Mouse (Mus musculus): Measurements from ENCODE around the gene Cdkn2aipnl. TPM values are rescaled to one million over a fixed set of nuclear protein-coding genes. Genes with fewer than 3 reads are reported as not detected.

Cdkn2aipnl gene
- polyA plus RNA-seq, 1 experiment = 22.7 TPM

GRCm38 (mm10) chr11:51926385-51926784 lies 41.1 kb upstream of the Cdkn2aipnl start:
- Histone ChIP-seq H3K27ac (ENCODE audit: insufficient read depth, low read length) (no peak overlapping the region), H3K27me3 (ENCODE audit: control insufficient read depth, insufficient read depth, low read length) (no peaks in the 10 kb centered on the region), H3K4me3 (ENCODE audit: extremely low read depth, insufficient read depth, insufficient read length) (no peak overlapping the region), H3K4me1 (ENCODE audit: control insufficient read depth, insufficient read depth, insufficient read length) (peaks cover 13% of the 10 kb centered on the region; the same call in 1 of the 2 replicates), H3K36me3 (ENCODE audit: control insufficient read depth, insufficient read depth, low read length) (no peaks in the 10 kb centered on the region)
- WGBS = 59% methylated on average over 1 of the region's 1 CpGs
- no peak for DNase-seq (ENCODE audit: low read depth in 1 of 2, low spot score in 2 of 2)
- TF ChIP-seq POLR2A (IDR thresholded peaks at IDR 0.05; ENCODE audit: low read depth, low read length) = no peak
- TF ChIP-seq CTCF (IDR thresholded peaks at IDR 0.05; ENCODE audit: extremely low read depth, insufficient read depth, insufficient read length, insufficient replicate concordance) = no peak

DNA sequence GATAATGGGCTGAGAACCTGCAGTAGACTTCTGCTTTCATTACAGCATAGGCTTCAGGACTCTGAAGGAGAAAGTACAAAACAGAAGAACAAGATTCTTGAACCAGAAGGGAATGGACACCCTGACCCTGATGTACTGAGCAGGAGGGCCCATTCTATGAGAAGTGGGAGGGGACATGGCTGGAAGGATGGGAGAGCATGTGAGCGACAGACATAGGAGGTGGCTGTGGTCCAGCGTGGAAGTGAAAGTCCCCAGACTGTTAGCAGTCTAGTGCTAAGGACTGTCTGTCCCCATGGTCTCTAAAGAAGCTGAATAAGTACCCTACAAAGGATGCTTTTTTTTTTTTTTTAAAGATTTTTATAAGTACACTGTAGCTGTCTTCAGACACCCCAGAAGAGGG lies 40.4 kb upstream of the Cdkn2aipnl start:
- TF ChIP-seq POLR2A (IDR thresholded peaks at IDR 0.05; ENCODE audit: low read depth, low read length) = no peak
- TF ChIP-seq CTCF (IDR thresholded peaks at IDR 0.05; ENCODE audit: extremely low read depth, insufficient read depth, insufficient read length, insufficient replicate concordance) = no peak
- Histone ChIP-seq H3K36me3 (ENCODE audit: control insufficient read depth, insufficient read depth, low read length) (no peaks in the 10 kb centered on the region), H3K27ac (ENCODE audit: insufficient read depth, low read length) (no peak overlapping the region), H3K4me1 (ENCODE audit: control insufficient read depth, insufficient read depth, insufficient read length) (peaks cover 14% of the 10 kb centered on the region; the same call in 1 of the 2 replicates), H3K27me3 (ENCODE audit: control insufficient read depth, insufficient read depth, low read length) (no peaks in the 10 kb centered on the region), H3K4me3 (ENCODE audit: extremely low read depth, insufficient read depth, insufficient read length) (no peak overlapping the region)
- DNase-seq (ENCODE audit: low read depth in 1 of 2, low spot score in 2 of 2) = no peak
- WGBS = 31% methylated on average over 2 of the region's 2 CpGs

GRCm38 (mm10) chr11:51931138-51931537 lies 36.3 kb upstream of the Cdkn2aipnl start:
- Histone ChIP-seq H3K27ac (ENCODE audit: insufficient read depth, low read length) (peak overlapping the region; percentile 79), H3K4me3 (ENCODE audit: extremely low read depth, insufficient read depth, insufficient read length) (no peak overlapping the region), H3K4me1 (ENCODE audit: control insufficient read depth, insufficient read depth, insufficient read length) (peaks cover 29% of the 10 kb centered on the region), H3K36me3 (ENCODE audit: control insufficient read depth, insufficient read depth, low read length) (no peaks in the 10 kb centered on the region), H3K27me3 (ENCODE audit: control insufficient read depth, insufficient read depth, low read length) (no peaks in the 10 kb centered on the region)
- DNase-seq (ENCODE audit: low read depth in 1 of 2, low spot score in 2 of 2) = peak in 1 of 2 experiments; percentile 34
- WGBS = 51% methylated on average over 1 of the region's 1 CpGs
- TF ChIP-seq CTCF (IDR thresholded peaks at IDR 0.05; ENCODE audit: extremely low read depth, insufficient read depth, insufficient read length, insufficient replicate concordance) (no peak), POLR2A (IDR thresholded peaks at IDR 0.05; ENCODE audit: low read depth, low read length) (no peak)

- no peaks in the 10 kb centered on the region for H3K27me3 ChIP-seq (ENCODE audit: control insufficient read depth, insufficient read depth, low read length)
- TF ChIP-seq POLR2A (IDR thresholded peaks at IDR 0.05; ENCODE audit: low read depth, low read length) = no peak
- TF ChIP-seq CTCF (IDR thresholded peaks at IDR 0.05; ENCODE audit: extremely low read depth, insufficient read depth, insufficient read length, insufficient replicate concordance) = no peak
- peak; percentile 70 to 78 for DNase-seq (ENCODE audit: low read depth in 1 of 2, low spot score in 2 of 2)
- WGBS = 10% methylated on average over 9 of the region's 9 CpGs
- peaks cover 35% of the 10 kb centered on the region for H3K4me1 ChIP-seq (ENCODE audit: control insufficient read depth, insufficient read depth, insufficient read length)
- H3K27ac ChIP-seq (ENCODE audit: insufficient read depth, low read length) = peak overlapping the region; percentile 79
- no peaks in the 10 kb centered on the region for H3K36me3 ChIP-seq (ENCODE audit: control insufficient read depth, insufficient read depth, low read length)
- H3K4me3 ChIP-seq (ENCODE audit: extremely low read depth, insufficient read depth, insufficient read length) = no peak overlapping the region
Measured at GRCm38 (mm10) chr11:51931790-51932189, 35.7 kb upstream of the Cdkn2aipnl start.

- no peak for DNase-seq (ENCODE audit: low read depth in 1 of 2, low spot score in 2 of 2)
- H3K36me3 ChIP-seq (ENCODE audit: control insufficient read depth, insufficient read depth, low read length) = no peaks in the 10 kb centered on the region
- H3K27ac ChIP-seq (ENCODE audit: insufficient read depth, low read length) = no peak overlapping the region
- H3K4me3 ChIP-seq (ENCODE audit: extremely low read depth, insufficient read depth, insufficient read length) = no peak overlapping the region
- 62% methylated on average over 3 of the region's 3 CpGs for WGBS
- H3K4me1 ChIP-seq (ENCODE audit: control insufficient read depth, insufficient read depth, insufficient read length) = peaks cover 47% of the 10 kb centered on the region
- H3K27me3 ChIP-seq (ENCODE audit: control insufficient read depth, insufficient read depth, low read length) = no peaks in the 10 kb centered on the region
- TF ChIP-seq CTCF (IDR thresholded peaks at IDR 0.05; ENCODE audit: extremely low read depth, insufficient read depth, insufficient read length, insufficient replicate concordance) (no peak), POLR2A (IDR thresholded peaks at IDR 0.05; ENCODE audit: low read depth, low read length) (no peak)
Measured at GRCm38 (mm10) chr11:51934230-51934629, 33.2 kb upstream of the Cdkn2aipnl start.

GRCm38 (mm10) chr11:51935636-51936434 lies 31.6 kb upstream of the Cdkn2aipnl start:
- peak overlapping the region; percentile 47 for H3K27ac ChIP-seq (ENCODE audit: insufficient read depth, low read length)
- H3K4me3 ChIP-seq (ENCODE audit: extremely low read depth, insufficient read depth, insufficient read length) = no peak overlapping the region
- peak; percentile 70 to 82 for DNase-seq (ENCODE audit: low read depth in 1 of 2, low spot score in 2 of 2)
- H3K36me3 ChIP-seq (ENCODE audit: control insufficient read depth, insufficient read depth, low read length) = no peaks in the 10 kb centered on the region
- H3K27me3 ChIP-seq (ENCODE audit: control insufficient read depth, insufficient read depth, low read length) = no peaks in the 10 kb centered on the region
- WGBS = 32% methylated on average over 5 of the region's 5 CpGs
- no peak for TF ChIP-seq POLR2A (IDR thresholded peaks at IDR 0.05; ENCODE audit: low read depth, low read length)
- no peak for TF ChIP-seq CTCF (IDR thresholded peaks at IDR 0.05; ENCODE audit: extremely low read depth, insufficient read depth, insufficient read length, insufficient replicate concordance)
- peaks cover 58% of the 10 kb centered on the region for H3K4me1 ChIP-seq (ENCODE audit: control insufficient read depth, insufficient read depth, insufficient read length)

DNA sequence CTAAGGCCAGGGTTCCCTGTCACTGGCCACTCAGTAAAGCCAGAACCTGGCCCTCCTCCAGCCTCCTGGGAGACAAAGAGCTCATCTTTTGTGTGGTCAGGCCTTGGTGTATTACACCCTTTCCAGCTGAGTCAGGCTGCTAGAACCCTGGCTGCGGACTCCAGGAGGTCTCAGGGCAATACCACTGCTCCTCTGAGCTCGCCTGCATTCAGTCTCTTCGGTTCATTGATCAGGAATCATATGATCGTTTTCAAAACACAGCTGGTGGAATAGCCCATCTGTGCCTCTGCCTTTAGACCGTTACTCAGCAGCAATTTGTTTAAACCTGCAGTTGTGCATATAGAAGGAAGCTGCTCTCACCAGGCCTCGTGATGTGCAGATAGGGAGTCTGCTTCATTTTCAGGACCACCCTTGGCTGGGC lies 30.1 kb upstream of the Cdkn2aipnl start:
- no peak overlapping the region for H3K4me3 ChIP-seq (ENCODE audit: extremely low read depth, insufficient read depth, insufficient read length)
- H3K27ac ChIP-seq (ENCODE audit: insufficient read depth, low read length) = peak overlapping the region; percentile 47
- WGBS = 40% methylated on average over 6 of the region's 6 CpGs
- no peaks in the 10 kb centered on the region for H3K36me3 ChIP-seq (ENCODE audit: control insufficient read depth, insufficient read depth, low read length)
- H3K27me3 ChIP-seq (ENCODE audit: control insufficient read depth, insufficient read depth, low read length) = no peaks in the 10 kb centered on the region
- peak in 1 of 2 experiments; percentile 60 for DNase-seq (ENCODE audit: low read depth in 1 of 2, low spot score in 2 of 2)
- peaks cover 50% of the 10 kb centered on the region for H3K4me1 ChIP-seq (ENCODE audit: control insufficient read depth, insufficient read depth, insufficient read length)
- TF ChIP-seq CTCF (IDR thresholded peaks at IDR 0.05; ENCODE audit: extremely low read depth, insufficient read depth, insufficient read length, insufficient replicate concordance) = no peak
- TF ChIP-seq POLR2A (IDR thresholded peaks at IDR 0.05; ENCODE audit: low read depth, low read length) = no peak

Data from spleen, adult 2 months (tissue).